Mouse (Mus musculus) lung, postnatal 14 days (tissue): ENCODE results near the gene Ncor2.
"Not testable (repeated sequence)": the region's sequence is repeated elsewhere in the genome, so short reads cannot be mapped to it uniquely, and the experiment has no call there.

Source experiments
- DNase-seq: peaks from one replicate; pipeline ENCODE4 v3.0.0; 2021

Gene Ncor2

DNA sequence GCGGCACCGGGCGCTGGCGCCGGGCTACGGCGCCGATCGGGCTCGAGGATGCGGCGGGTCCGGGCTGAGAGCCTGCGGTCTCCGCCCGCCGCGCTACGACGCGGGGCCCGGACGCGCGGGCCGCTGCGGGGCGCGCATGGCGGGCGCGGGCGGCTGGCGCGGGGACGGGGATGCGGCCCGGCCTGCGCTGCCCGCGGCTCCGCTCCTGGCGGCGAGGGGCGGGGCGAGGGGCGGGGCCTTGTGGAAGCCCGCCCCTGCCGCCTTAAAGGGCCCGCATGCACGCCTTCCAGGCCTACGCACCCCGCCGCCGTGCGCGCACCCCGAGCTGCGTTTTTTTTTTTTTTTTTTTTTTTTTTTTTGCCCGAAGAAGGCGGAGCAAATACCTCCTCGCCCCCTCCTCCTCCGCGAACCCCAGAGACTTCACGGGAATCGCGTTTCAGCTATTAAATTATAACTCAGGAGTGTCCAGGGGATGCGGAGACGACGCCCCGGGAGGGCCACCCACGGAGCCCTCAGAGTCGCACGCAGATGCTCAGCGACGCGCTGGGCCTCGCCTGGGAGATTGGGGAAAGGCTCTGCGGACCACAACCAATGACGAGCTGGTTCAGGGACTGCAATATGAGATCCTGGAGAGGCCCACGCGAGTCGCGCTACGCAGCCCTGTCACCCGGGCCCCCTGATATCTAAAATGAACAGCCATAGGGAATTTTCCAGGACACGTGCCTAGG is at the start of gene Ncor2:
TSS of gene Ncor2 (minus strand) at position 213 of the 728 bp plus-strand sequence.
- peak; percentile 81 for DNase-seq

DNA sequence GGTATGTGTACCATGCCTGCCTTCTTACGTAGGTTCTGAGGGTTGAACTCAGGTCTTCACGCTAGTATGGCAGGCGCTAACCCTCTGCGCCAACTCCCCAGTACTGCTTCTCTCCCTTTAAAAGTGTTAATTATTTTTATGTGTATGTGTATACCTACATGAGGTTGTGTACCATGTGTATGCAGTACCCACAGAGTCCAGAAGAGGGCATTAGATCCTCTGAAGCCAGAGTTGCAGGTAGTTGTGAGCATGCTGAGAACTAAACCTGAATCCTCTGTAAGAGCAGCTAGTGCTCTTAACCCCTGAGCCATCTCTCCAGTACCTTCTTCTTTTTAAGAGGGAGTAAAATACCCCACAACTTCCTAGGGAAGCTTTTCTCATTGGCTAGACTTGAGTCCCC is 48.7 kb upstream of the Ncor2 start:
- no peak for DNase-seq

DNA sequence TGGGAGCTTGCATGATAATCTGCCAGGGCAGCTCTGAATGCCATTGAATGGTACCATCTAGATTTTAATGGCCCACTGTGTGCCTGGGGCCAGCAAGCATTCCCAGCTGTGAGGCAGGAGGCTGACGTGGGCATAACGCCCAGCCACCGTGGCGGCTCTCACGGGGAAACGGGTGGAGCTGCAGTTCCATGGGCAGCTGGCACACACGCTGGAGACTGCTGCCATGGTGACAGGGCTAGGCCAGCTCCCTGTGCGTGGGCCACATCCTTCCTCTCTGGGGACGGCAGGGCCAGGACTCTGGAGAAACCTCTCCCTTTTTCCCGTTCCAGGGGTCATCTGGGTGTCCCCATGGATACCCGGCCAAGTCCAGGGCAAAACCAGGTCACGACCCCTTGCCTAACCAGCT is 47.2 kb upstream of the Ncor2 start:
- peak; percentile 52 for DNase-seq

DNA sequence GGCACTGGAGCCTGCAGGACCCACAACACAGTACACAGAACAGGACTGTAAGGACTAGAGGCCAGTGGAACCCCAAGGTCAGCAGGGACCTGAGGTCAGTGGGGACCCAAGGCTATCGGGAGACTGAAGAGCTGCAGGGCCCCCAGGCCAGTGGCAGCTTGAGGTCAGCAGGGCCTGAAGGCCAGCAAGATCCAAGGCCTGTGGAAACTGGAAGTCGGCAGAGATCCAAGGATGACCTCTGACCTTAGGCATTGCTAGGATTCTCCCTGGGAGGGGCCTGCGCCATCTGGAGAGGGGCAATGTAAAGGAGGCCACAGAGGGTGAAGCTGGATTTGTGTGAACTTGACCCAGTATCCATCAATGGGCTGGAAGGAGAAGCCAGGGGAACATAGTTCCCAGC is 45.9 kb upstream of the Ncor2 start:
- no peak for DNase-seq

DNA sequence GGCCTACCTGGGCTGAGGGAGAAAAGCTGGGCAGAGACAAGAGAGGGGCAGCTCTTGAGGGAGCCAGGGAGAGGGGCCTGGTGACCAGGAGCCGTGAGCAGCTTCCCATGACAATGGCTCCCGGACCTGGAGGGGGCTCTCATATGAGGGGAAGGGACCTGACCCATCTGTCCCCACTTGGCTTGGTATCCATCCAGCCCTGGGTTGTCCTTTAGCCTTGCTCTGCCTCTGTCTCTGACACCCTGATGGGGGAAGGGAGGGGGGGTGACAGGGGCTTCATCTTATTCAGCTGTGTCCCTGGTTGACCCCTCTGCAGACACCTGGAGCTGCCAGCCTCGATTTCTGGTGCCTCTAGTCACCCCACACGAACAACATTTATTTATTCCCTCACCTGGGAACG is 44.9 kb upstream of the Ncor2 start:
- no peak for DNase-seq

DNA sequence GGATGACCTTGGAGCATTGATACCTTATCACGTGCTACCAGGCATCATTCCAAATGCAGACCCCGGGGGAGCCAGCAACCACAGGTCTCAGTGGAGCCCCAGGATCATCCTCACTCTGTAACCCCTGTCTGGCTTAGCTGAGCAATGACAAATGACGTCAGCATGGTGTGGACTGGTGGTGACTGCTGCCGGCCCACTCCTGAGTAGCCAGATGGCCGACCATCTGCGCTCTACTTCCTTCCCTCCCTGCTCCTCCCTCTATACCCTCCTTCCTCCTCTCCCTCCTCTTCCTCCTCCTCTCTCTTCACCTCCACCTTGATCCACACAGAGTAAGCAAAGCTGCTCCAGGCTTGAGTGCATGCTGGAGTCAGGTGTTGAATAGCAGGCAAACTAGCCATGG is 43.7 kb upstream of the Ncor2 start:
- DNase-seq = no peak

DNA sequence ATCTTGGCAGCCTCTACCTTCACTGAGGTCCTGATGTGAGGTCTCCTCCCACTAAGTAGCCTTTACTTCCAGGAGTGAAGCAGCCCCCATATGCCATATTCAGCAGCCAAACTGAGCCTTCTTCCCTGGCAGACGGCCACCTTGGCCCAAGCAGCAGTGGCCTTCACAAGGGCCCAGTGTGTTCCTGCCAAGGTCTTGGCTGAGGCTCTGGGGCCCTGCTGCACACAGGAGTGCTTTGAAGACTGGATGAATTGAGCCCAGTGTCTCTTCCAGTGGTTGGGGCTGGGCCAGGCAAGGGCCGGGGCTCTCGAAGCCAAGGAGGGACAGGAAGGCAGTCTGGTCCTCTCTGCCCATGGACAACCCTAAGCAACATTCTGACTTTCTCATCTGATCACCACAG is 42.8 kb upstream of the Ncor2 start:
- peak; percentile 40 for DNase-seq

DNA sequence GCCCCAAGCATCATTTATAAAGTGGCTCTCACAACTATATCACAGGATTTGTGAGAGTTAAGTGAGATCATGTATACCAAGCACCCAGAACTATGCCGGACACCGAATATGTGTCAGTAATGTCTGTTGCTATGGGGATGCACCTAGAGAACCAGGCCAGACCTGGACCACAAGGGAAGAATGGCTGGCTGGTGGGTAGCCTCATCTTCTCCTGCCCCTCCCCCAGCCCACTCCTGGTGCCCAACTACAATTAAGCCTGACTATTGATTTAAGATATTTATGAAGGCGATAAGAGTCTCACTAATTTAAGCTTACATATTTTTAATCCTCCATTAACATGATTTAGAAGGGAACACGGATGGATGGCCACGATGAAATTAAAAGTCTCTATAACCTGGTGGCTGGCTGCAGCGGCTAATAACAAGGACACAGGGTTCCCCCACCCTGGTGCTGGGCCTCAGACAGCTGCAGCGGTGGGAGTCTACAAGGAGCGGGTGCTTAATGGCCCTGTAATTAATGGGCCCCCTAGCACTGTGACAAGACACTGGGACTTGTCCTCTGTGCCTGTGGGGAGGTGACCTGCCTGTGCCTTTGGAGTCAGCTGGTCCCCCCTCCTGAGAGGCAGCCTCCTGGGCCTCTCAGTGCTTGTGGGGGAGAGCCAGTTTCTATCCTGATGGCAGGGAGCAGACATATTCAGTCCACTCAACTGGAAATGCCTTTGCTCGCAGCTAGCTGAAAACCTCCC is 38.6 kb upstream of the Ncor2 start:
- DNase-seq = no peak

DNA sequence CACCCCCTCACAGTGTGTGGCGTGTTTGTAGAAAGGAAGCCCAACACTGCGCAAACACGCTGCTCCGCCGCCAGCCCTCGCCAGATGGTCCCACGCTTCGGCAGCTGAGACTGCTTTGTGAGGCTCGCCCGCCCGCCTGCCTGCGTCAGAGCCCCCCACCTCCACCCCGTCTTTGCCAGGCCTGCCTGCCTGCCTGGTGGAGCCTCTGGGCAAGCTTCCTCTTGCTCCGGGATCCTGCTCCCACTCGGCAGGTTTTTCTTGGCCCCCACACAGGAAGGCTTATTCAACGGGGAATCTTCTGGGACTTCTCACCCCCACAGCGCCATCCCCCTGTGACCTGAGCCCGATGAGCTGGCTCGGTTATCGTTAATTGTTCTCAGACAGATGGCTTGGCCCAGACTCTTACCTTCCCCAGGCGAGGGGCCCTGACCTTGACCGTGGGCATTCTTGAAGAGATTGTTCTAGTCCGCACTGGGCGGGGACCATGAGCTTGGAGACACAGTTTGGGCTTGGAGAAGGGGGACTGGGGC is 37.0 kb upstream of the Ncor2 start:
- peak; percentile 47 for DNase-seq

DNA sequence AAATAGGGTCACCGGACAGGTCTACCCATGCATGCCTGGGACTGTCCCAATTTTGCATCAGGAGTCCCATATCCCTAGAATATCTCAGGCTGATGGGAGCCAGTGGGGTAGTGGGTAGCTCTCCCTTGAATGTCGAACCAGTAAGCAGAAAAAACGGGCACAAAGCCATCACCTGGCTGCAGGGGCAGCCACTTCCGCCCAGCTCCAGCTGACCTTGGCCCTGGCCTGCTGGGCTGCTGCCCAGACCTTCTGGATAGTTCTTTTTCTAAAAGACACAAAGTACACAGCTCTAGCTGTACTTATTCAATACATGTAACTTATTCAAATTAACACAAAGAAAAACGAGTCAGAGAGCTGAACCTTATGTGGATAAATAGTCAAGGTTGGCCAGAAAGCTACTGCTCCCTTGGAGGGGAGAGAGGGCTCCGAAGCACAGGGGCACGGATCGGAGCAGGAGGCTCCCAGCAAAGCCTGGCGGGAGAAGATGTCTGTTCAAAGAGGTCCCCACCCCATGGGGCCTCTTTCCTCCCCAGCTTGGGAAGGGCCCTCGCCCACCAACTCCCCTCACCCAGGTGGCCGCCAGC is 36.4 kb upstream of the Ncor2 start:
- DNase-seq = no peak

DNA sequence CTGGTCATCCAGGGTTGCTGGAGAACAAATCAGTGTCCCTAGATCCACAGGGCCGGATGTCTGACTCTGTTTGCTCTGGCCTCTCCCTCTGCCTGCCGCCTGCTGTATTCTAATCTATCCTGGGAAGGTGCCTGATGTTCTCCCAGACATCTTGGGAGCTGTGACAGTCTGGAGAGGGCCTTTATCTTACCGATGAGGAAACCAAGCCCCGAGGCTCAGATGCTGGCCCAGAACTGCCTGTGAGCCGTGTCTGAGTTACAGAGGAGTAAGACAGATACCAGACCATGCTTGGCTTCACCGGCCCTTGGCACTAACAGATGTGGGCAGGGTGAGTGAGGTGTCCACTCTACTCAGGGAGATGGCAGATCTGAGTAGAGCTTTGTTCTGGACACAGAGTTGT is 35.0 kb upstream of the Ncor2 start:
- no peak for DNase-seq

DNA sequence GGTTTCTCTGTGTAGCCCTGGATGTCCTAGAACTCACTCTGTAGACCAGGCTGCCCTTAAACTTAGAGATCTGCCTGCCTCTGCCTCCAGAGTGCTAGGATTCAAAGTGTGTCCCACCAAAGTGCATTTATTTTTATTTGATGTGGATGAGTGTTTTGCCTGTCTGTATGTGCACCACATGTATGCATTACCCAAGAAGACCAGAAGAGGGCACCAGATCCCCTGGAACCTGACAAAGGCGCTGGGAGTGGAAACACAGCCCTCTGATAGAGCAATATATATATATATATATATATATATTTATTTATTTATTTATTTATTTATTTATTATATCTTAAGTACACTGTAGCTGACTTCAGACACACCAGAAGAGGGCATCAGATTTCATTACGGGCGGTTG is 25.9 kb upstream of the Ncor2 start:
- not testable (repeated sequence) for DNase-seq

DNA sequence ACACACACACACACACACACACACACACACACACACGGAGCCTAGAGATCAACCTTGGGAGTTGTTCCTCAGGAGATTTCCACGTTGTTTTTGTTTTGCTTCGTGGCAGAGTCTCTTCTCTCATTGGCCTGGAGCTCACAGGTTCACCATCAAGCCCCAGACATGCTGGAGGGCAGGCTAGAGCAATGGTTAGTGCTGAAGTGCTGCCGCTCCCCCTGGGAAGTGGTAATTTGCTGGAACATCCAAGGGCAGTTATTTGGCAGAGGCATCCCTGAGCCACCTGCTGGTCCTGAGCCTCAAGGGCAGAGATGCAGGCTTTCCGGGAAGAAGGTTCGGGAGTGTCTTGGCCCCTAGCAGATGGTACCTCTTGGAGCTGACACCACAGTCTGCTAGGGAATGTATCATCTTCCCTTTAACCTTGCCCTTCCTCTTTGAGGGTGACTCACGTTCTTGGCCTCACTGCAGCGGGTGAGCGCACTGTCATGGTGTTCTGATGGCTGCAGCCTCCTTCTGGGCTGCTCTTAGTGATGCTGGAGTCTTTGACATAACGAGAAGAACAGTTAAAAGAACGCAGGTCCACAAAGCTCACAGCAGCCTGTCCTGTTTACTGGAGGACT is 25.3 kb upstream of the Ncor2 start:
- DNase-seq = no peak

DNA sequence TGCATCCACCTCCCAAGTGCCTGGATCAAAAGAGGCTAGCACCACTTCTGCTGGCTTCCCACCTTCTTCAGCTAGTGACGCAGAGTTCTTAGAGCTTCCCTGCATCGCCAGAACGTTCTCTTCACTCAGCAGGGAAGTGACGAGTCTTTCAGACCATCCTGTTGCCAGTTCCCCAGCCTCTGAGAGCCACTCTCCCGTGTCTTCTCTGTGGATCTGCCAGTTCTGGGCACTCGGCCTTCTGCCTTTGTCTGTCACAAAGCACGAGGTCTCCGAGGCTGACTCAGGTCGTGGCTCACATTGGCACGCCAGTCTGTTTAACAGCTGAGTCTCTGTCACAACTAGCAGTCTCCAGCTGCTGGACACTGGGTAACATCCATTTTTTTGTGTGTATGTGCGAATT is 24.7 kb upstream of the Ncor2 start:
- DNase-seq = no peak

DNA sequence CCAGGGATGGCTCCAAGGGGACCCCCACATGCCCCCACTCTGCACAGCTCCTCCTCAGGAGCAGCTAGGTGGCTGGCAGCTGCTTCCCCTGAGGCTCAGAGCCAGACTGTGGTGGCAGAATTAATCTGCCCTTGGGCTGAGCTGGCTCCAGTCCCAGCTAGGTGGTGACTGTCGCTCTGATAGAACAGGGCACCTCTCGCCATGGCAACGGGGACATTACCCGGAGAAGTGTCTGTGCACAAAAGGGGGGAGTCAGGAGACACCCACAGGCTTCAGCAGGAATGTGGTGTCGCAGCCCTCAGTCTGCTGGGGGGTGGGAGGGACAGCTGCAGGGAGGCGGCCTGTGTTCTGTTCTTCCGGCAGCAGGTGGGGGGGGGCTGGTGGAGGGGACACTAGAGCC is 24.1 kb upstream of the Ncor2 start:
- no peak for DNase-seq

DNA sequence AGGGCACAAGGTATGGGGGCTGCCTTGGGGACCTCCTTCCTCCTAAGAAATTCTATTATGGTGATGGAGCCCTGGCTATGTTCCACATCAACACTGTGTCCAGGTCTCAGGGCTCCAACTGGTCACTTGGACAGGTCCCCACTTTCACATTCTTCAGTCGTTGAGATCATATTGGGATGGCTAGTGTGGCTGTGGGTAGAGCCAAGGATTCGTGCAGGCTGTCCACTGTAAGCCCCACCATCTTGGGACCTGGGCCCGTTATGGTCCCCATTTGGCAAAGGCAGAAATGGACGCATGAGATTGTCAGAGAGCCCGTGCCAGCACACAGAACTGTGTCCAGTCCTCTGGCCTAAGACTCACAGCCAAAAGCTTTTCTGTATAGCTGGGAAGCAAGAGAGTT is 23.1 kb upstream of the Ncor2 start:
- no peak for DNase-seq

DNA sequence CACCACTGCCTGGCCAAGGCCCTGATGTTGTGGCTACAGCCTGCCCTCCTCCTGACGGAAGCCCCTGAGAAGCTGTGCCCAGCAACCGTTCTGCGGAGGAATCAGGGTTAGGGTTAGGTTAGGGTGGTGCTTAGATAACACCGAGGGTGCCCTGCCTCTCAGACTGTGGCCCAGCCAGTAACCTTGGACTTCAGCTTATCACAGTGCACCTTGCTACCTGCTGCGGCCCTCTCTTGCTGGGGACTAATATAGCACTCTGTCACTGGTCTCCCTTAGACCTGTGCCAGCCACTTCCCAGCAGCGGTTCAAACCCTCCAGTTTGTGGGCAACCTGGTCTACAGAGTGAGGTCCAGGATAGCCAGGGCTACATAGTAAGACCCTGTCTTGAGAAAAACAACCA is 20.1 kb upstream of the Ncor2 start:
- no peak for DNase-seq

DNA sequence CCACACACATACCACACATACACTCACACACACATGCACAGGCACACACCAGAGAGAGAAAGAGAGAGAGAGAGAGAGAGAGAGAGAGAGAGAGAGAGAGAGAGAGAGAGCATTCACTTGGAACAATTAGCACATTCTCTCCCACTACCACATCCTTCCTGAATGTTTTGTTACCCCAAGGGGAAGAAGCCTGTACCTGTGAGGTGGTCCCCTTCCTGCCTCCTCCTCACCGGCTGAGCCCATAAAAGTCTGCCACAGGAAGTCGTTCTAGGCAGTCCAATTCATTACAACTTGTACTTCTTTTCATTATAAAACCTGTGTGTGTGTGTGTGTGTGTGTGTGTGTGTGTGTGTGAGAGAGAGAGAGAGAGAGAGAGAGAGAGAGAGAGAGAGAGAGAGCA is 18.3 kb upstream of the Ncor2 start:
- DNase-seq = not testable (repeated sequence)

DNA sequence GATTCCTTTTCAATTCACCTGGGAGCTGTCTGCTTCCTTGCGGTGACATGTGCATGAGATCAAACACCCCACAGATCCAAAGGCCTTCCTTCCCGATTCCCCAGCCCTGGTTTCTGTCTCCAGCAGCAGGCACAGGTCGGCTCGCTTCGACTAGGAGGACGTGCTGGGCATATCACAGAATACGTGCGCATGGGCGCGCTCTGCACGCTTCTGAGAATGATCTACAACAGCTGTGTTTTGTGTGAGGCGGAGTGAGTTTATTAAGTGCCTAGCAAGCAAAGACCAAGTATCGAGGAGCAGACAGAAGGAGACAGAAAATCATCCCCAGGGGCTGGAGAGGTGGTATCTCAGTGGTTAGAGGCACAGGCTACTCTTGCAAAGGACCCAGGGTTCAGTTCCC is 17.0 kb upstream of the Ncor2 start:
- no peak for DNase-seq

DNA sequence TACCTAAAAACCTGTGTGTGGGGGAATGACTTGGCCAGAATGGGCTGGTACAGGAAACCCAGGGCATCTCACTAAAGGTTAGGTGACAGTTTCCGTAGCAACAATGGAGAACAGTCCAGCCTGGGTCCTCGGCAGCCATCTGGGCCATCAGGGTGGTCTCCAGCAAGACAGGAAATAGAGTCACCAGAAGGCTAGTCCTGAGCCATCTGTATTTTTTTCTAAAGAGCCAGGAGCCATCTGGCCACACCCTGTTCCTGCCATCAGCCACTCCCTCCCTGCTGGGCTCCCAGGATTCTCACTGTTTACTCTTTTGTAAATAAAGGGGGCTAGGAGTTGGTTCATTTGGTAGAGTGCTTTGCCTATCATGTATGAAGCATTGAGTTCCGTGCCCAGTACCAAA is 16.1 kb upstream of the Ncor2 start:
- no peak for DNase-seq

DNA sequence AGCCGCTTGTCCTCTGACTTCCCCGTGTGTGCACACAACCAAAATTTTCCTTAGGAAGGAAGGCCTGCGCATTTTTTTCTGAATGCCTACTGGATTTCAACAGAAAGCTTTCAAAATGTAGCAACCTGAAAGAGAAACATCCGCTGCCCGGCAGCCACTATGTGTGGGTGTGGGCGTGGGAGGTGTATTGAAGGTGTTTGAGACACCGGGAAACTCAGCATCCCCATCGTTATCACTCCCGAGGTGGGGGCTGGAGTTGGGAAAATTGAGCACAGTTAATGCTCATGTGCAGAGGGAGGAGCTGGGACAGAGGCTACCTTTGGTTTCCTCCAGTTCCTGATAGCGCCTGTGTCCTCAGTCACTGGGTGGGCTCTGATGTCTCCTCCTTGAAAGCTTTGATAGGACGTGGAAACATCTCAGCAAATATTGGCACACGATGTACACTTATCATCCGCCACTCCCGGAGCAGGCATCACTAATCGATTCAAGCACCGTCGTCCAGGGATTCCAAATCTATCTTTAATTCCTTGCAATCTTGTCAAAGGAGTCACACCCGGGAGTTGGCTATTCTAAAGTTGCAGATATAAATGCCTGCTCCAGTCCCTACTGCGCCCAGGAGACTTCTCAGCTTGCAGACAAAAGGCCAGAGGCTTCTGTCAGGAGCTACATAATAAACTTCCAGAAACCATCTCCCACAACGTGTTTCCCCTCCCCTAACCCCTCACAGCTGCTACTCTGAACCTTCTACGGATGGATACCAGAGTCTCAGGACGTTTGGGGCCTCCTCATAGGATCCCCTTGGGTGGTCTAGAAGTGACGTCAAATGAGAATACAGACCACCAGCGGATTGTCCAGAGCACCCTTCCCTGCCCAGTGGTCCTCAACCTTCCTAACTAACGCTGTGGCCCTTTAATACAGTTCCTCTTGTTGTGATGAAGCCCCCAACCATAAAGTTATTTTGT is 14.7 kb upstream of the Ncor2 start:
- no peak for DNase-seq

DNA sequence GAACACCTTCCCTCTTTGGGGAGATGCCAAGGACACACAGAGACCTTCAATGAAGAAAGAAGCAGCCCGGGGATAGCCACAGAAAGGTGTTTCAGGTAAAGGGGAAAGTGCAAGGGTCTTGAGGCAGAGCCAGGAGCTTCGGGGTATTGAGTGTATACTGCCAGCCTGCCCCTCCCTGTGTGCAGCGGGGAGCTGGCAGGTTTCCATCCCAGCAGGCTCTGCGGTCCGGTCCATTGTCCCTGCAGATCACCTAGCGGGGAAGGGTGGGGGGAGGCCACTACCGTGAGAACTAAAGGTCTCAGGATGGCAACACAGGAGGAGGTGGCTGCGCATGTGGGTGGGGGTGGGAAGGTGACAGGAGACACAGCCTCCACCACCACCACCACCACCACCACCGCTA is 12.6 kb upstream of the Ncor2 start:
- no peak for DNase-seq
